Mouse (Mus musculus) cerebellum, postnatal 36 days (tissue): Measurements from ENCODE around the gene Siglece.
A peak's percentile ranks its signal among the peaks of the same experiment; 100 is the strongest.
"Not testable (repeated sequence)": the region's sequence is repeated elsewhere in the genome, so short reads cannot be mapped to it uniquely, and the experiment has no call there.

Source experiments
- DNase-seq, 2 experiments: peaks; one replicate each; pipeline ENCODE4 v3.0.0; 2021 to 2022; ENCODE audit warnings: mixed read lengths in 2 of 2

The Siglece gene

DNA sequence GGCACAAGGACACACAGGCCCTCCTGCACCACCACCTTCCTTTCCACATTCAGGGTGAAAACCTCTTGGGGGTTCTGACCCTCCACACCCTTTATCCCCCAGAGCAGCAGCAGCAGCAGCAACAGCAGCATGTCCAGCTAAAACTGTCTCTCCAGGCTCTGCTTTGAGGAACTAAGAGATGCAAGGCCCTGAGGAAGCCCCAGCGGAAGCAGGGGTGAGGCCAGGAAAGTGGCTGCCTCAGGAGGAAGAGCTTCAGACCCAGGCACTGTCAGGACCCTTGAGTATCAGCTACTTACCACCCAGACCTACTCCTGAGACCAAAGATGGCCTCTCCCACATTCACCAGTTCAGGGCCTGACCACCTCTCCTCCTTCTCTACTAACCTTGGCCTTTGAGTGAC lies at the start of gene Siglece:
TSS of gene Siglece (minus strand) at position 160 of the 400 bp plus-strand sequence.
- no peak for DNase-seq

DNA sequence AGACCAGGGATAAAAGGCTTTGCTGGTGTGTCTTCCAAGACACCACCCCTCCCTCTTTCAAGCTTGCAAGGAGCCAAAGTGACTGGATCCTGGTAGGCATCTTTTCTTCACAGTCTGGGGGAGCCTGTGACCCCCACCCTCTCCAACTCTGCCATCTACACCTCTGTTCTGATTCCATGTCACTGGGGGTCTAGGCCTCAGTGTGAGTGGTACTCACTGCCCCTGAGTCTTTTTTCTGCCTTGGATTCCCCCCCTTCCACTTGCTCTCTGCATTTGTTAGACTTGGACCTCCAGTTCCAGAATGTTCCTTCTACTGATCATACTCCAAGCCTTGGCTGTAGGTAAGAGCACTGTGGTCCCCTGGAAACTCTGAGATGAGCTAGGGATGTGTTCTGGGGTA lies 30.2 kb upstream of the Siglece start, which contains the start of gene Klk14:
TSS of gene Klk14 (plus strand) at position 301 of the 400 bp plus-strand sequence.
- DNase-seq: no peak

DNA sequence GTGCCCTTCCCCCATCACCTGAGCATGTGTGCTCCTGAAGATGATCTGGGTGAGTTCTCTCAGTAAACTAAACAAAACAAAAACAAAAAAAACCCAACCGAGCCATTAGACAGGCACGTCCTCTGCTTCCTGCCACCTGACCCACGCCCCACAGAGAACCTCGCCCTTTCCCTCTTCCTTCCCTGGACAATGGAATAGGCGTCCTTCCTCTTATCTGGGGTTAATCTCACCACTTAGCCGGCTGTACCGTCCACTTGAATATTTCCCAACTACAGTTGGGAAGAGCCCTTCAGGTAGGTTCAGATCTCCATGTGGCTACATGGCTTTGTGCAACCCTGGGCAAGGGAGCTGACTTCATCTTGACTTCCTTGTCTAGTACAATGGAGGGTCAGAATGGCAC lies 25.1 kb upstream of the Siglece start:
- no peak for DNase-seq

DNA sequence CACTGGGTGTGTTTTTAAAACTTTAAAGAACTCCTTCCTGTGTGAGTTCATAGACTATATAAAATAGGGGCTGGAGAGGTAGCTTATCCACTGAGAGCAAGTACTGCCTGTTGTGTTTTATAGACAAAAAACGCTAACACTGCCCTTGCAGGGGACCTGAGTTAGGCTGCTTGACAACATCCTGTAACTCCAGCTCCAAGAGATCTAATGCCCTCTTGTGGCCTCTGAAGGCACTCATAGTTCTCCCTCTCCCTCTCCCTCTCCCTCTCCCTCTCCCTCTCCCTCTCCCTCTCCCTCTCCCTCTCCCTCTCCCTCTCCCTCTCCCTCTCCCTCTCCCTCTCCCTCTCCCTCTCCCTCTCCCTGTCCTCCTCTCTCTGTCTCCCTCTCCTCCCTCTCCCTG lies 22.6 kb upstream of the Siglece start:
- not testable (repeated sequence) for DNase-seq

GRCm38 (mm10) chr7:43680960-43681359 lies 21.0 kb upstream of the Siglece start:
- DNase-seq: peak; percentile 30 to 35

- peak; percentile 24 for DNase-seq
Measured at GRCm38 (mm10) chr7:43678517-43678916, 18.6 kb upstream of the Siglece start.

GRCm38 (mm10) chr7:43675091-43675490 lies 15.1 kb upstream of the Siglece start:
- no peak for DNase-seq

DNA sequence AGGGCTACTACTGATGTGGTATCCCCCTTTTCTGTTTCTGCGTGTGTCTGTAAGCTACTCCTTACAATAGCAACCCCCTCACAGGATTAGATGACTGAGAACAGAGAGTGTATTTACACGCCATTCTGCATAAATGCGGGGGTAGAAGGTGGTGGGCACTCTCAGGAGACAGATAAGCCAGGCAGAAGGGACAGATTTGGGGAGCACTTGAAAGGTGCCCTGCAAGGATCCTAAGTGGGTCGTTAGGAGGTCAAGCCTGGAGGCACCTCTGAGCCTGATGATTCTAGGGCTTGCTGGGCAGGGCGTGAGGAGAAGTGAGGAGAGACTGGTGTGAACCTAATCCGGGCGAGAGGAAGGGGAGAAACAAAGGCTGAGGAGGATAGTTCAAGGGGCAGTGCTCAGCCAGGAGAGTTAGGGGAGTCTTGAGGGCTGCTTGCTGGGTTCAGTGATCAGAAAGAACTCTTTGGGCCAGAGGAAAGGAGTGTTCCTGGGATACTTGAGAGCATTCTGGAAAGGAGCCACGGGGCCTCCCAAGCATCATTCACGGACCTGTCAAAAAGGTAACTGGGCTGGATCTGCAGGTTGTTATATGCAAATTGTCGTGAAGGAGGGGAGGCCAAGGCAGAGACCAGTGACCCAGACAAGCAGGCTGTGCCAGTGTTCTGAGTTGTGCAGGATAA lies 12.8 kb upstream of the Siglece start:
- DNase-seq: peak in 1 of 2 experiments; percentile 9

DNA sequence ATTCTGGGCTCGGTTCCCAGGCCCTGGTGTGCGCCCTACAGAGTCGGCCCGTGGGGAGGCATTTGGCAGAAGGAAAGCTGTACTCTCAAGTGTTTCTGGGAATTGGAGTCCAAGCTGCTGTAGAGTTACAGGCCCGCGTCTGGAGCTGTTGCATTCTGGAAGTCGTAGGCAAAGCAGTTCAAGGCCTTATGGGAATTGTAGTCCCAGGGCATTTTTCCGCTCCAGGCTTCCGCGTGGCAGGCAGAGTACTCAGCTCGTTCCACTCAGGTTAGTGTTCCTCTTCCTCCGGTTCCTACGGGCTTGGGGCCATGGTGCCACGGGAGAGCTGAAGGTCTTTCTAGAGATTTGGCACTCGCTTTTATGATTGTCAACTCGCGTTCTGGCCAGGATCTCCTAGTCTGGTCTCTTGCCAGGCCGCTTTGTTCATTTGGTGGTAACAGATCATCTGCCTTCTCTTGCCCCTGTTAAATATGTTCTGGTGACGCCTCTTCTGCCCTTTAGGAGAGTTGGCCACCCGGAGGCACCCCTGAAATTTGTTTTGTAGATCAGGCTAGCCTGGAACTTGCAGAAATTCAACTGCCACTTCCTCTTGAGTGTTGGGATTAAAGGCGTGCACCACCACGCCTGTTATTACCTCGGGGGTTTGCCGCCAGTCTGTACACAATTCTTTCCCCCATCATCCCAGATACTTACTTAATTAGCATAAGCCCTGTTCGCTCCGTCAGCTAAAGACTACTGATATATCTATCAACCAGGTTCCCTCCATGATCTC lies 12.0 kb upstream of the Siglece start, which contains the start of gene Ctu1:
TSS of gene Ctu1 (plus strand) at position 208 of the 772 bp plus-strand sequence.
- DNase-seq: peak; percentile 79 to 86

- DNase-seq: no peak
Measured at GRCm38 (mm10) chr7:43671064-43671808, 11.3 kb upstream of the Siglece start.

GRCm38 (mm10) chr7:43668582-43668981 lies 8.6 kb upstream of the Siglece start:
- no peak for DNase-seq

- not testable (repeated sequence) for DNase-seq
Measured at GRCm38 (mm10) chr7:43667221-43667620, 7.3 kb upstream of the Siglece start.

DNA sequence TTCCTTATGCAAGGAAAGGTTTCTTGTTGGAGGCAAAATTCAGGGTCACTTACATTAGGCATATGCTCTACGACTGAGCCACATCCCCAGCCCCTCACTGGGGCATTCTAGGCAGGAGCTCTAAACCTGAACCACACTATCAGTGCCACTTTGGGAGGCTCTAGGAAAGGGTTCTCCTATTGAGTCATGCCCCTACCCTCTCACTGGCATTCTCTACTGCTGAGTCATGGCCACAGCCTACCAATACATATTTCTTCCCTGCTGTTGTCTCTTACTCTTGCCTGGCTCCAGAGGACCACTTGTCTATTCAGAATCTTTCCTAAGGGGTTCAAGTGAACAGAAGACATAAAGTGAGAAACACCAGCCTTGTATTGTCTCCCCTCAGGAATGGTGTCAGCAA lies 2.8 kb upstream of the Siglece start:
- DNase-seq: no peak

- DNase-seq: no peak
Measured at GRCm38 (mm10) chr7:43656232-43656631, 3.7 kb downstream of the Siglece start.

- no peak for DNase-seq
Measured at GRCm38 (mm10) chr7:43654519-43654918, 5.4 kb downstream of the Siglece start.

DNA sequence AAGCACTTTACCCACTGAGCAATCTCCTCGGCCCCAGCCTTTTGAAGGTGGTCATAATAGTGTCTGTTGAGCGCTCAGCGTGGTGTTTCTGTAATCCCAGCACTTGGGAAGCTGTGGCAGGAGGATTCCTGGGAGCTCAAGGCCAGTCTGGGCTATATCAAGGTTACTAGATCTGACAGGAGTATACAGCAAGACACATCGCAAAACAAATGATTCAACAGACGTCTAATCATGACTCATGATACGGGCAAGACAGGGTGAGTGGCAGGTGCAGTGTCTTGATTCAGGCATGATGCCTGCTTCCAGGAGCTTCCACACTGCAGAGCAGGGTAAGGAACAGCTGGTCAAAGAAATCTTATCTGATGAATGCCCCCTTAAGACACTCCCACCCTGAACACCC lies 7.3 kb downstream of the Siglece start:
- no peak for DNase-seq

- DNase-seq: no peak
Measured at GRCm38 (mm10) chr7:43643046-43643652, 16.8 kb downstream of the Siglece start.

DNA sequence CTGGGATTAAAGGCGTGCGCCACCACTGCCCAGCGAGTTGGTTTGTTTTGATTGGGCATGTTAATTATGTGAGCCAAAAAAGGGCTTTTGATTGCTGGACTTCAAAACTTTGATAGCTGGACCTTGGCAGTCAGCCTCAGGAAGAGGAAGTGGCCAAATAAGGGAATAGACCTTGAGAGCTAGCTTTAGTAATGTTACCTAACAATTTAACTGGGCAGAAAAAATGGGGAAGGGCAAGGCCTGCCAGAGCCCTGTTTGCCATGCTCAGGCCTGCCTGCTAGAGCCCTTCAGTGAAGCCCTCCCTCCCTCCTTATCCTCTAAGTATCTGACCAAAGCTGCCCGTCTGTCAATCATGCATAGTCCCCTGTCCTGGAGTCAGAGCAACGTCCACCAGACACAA lies 17.4 kb downstream of the Siglece start:
- no peak for DNase-seq

GRCm38 (mm10) chr7:43637118-43637517 lies 22.8 kb downstream of the Siglece start:
- DNase-seq: no peak

DNA sequence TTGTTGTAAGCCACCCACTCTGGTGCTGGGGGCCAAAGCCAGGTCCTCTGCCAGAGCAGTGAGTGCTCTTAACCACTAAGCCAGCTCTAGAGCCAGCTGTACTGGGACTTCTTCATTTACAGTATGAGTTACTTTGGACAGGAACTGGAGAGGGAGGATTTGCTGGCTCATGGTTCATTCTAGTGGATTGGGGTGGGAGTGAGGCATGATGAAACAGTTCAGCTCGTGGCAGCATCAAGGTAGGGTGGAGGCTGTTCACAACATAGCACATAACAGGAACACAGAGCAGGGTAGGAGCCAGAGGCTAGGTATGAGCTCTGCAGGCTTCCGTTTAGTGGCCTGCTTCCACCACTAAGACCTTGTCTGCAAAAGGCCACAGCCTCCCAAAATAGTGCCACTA lies 23.8 kb downstream of the Siglece start:
- DNase-seq: no peak

DNA sequence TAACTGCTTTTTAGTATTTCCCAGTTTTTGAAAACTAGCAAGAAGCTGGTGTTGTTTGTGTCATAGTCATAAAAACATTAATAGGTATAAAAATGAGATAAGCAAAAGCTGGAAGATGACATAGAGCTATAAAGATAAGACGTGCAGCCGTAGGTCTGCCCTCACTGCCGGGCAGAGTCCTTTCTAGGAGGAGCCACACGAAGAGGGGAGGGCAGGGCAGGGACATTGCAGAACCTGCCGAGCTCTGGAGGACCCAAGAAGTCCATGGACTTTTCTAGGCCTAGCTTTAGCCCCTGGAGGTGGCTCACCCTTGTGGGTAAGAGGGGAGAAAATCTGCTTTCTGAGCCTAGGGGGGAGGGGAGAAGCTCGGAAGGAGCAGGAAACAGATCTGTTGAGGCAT lies 25.5 kb downstream of the Siglece start, which contains the start of gene Ceacam18:
TSS of gene Ceacam18 (plus strand) at position 208 of the 400 bp plus-strand sequence.
- DNase-seq: no peak

DNA sequence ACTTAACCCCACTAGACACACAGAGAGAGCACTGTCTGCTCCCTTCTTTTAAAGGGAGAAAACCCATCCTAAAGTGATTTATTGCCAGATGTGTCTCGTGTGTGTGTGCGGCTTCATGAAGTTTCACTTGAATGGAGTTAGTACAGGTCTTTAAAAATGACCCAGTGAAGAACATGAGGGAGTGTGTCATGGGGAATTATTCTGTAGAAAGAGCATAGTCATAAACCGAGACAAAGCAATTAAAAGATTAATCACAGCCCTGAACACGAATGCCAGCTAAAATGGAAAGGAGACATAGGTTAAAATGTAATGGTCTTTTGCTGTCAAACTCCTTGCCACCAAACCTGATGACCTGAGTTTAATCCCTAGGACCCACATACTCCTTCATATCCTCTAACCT lies 26.0 kb downstream of the Siglece start:
- DNase-seq: no peak
